ENCODE assay signal across 9 mouse cellular contexts in genomic region chr13:58547570-58547969, GRCm38 (mm10).
A peak's percentile ranks its signal among the peaks of the same experiment; 100 is the strongest.
DNase-seq lines count a peak whose midpoint lies in the region; ATAC-seq and TF ChIP-seq lines count a peak whose summit lies in the region.
"Had no signal": no experiment of that assay in that cellular context is flagged by ENCODE, and none has a peak within 500 bp of the region (broad histone marks: within the 10 kb centered on the region; RNA-seq: fewer than 3 reads in every experiment).

No protein-coding gene starts in this region.

- H3K27ac ChIP-seq in neural tube, embryonic 11.5 days (ENCODE audit: low read depth, low read length): no peak overlapping the region
- no peak overlapping the region for H3K27ac ChIP-seq in forebrain, embryonic 11.5 days (ENCODE audit: low read depth, low read length)
- H3K27ac ChIP-seq in limb, embryonic 14.5 days (replicated peaks; ENCODE audit: low read depth, low read length): peak overlapping the region; percentile 44
- H3K27ac ChIP-seq in stomach, embryonic 16.5 days (ENCODE audit: low read length): peak overlapping the region; percentile 72; the same call in 1 of the 2 replicates
- H3K27ac ChIP-seq in liver, embryonic 12.5 days: no peak overlapping the region
- no peak overlapping the region for H3K27ac ChIP-seq in kidney, embryonic 16.5 days (ENCODE audit: low read length)

- no peaks in the 10 kb centered on the region for H3K36me3 ChIP-seq in neural tube, embryonic 11.5 days (ENCODE audit: control insufficient read depth, insufficient read depth, low read length)
- no peaks in the 10 kb centered on the region for H3K36me3 ChIP-seq in forebrain, embryonic 11.5 days (ENCODE audit: control insufficient read depth, insufficient read depth, low read length)
- no peaks in the 10 kb centered on the region for H3K36me3 ChIP-seq in limb, embryonic 14.5 days (ENCODE audit: control insufficient read depth, insufficient read depth, low read length)
- H3K36me3 ChIP-seq in stomach, embryonic 16.5 days (ENCODE audit: control insufficient read depth, insufficient read depth, low read length): no peaks in the 10 kb centered on the region
- H3K36me3 ChIP-seq in liver, embryonic 12.5 days: no peaks in the 10 kb centered on the region
- H3K36me3 ChIP-seq in kidney, embryonic 16.5 days (ENCODE audit: insufficient read depth, low read length): no peaks in the 10 kb centered on the region

- H3K27me3 ChIP-seq in neural tube, embryonic 11.5 days (ENCODE audit: control insufficient read depth, insufficient read depth, low read length): no peaks in the 10 kb centered on the region
- H3K27me3 ChIP-seq in forebrain, embryonic 11.5 days (ENCODE audit: control insufficient read depth, insufficient read depth, low read length): no peaks in the 10 kb centered on the region
- H3K27me3 ChIP-seq in limb, embryonic 14.5 days (ENCODE audit: control insufficient read depth, insufficient read depth, low read length): no peaks in the 10 kb centered on the region
- H3K27me3 ChIP-seq in stomach, embryonic 16.5 days (ENCODE audit: control insufficient read depth, insufficient read depth, low read length): no peaks in the 10 kb centered on the region; the same call in 1 of the 2 replicates
- H3K27me3 ChIP-seq in liver, embryonic 12.5 days (replicated peaks): peaks cover 22% of the 10 kb centered on the region
- no peaks in the 10 kb centered on the region for H3K27me3 ChIP-seq in kidney, embryonic 16.5 days (ENCODE audit: insufficient read depth, low read length)

- no peak overlapping the region for H3K9ac ChIP-seq in neural tube, embryonic 11.5 days (ENCODE audit: low read length)
- H3K9ac ChIP-seq in forebrain, embryonic 11.5 days (ENCODE audit: low read length): no peak overlapping the region
- no peak overlapping the region for H3K9ac ChIP-seq in limb, embryonic 14.5 days (ENCODE audit: low read depth, low read length, severe bottlenecking)
- H3K9ac ChIP-seq in stomach, embryonic 16.5 days (ENCODE audit: low read length): no peak overlapping the region
- H3K9ac ChIP-seq in liver, embryonic 12.5 days: no peak overlapping the region
- no peak overlapping the region for H3K9ac ChIP-seq in kidney, embryonic 16.5 days (replicated peaks; ENCODE audit: low read length)

- no peaks in the 10 kb centered on the region for H3K9me3 ChIP-seq in neural tube, embryonic 11.5 days (ENCODE audit: control insufficient read depth, low read length)
- H3K9me3 ChIP-seq in forebrain, embryonic 11.5 days (ENCODE audit: control insufficient read depth, low read length): no peaks in the 10 kb centered on the region
- no peaks in the 10 kb centered on the region for H3K9me3 ChIP-seq in limb, embryonic 14.5 days (ENCODE audit: control insufficient read depth, low read length)
- H3K9me3 ChIP-seq in stomach, embryonic 16.5 days (replicated peaks; ENCODE audit: control insufficient read depth, low read length): no peaks in the 10 kb centered on the region
- H3K9me3 ChIP-seq in liver, embryonic 12.5 days (replicated peaks): no peaks in the 10 kb centered on the region
- H3K9me3 ChIP-seq in kidney, embryonic 16.5 days (ENCODE audit: low read length): no peaks in the 10 kb centered on the region

- WGBS in neural tube, embryonic 11.5 days: 36% methylated on average over 7 of the region's 7 CpGs
- 25% methylated on average over 7 of the region's 7 CpGs for WGBS in forebrain, embryonic 11.5 days
- 44% methylated on average over 7 of the region's 7 CpGs for WGBS in limb, embryonic 14.5 days
- 28% methylated on average over 7 of the region's 7 CpGs for WGBS in stomach, embryonic 16.5 days
- 56% methylated on average over 7 of the region's 7 CpGs for WGBS in liver, embryonic 12.5 days (ENCODE audit: insufficient replicate concordance)
- 47% methylated on average over 7 of the region's 7 CpGs for WGBS in kidney, embryonic 16.5 days

- ATAC-seq in neural tube, embryonic 11.5 days (ENCODE audit: insufficient read depth, low FRiP score, low TSS enrichment): no peak; the same call in 1 of the 2 replicates
- peak; percentile 74 for ATAC-seq in forebrain, embryonic 11.5 days (replicated peaks; ENCODE audit: low FRiP score)
- peak; percentile 70 for ATAC-seq in limb, embryonic 14.5 days (ENCODE audit: low FRiP score, low read depth)
- no peak for ATAC-seq in stomach, embryonic 16.5 days (ENCODE audit: insufficient read depth, low FRiP score)
- no peak for ATAC-seq in liver, embryonic 12.5 days
- no peak for ATAC-seq in kidney, embryonic 16.5 days (ENCODE audit: low FRiP score, low TSS enrichment)

- no peak for TF ChIP-seq POLR2A in limb, embryonic 14.5 days (IDR thresholded peaks at IDR 0.05; ENCODE audit: borderline replicate concordance, extremely low read depth, insufficient read depth, insufficient read length)

- no peak overlapping the region for H3K4me2 ChIP-seq in neural tube, embryonic 11.5 days (ENCODE audit: low read depth)
- no peak overlapping the region for H3K4me2 ChIP-seq in forebrain, embryonic 11.5 days (ENCODE audit: low read depth, low read length, severe bottlenecking)
- H3K4me2 ChIP-seq in limb, embryonic 14.5 days (replicated peaks; ENCODE audit: low read depth, low read length, severe bottlenecking): no peak overlapping the region
- no peak overlapping the region for H3K4me2 ChIP-seq in stomach, embryonic 16.5 days (ENCODE audit: low read depth, low read length)
- no peak overlapping the region for H3K4me2 ChIP-seq in liver, embryonic 12.5 days
- H3K4me2 ChIP-seq in kidney, embryonic 16.5 days (replicated peaks; ENCODE audit: low read depth, low read length): no peak overlapping the region

- peaks cover 7% of the 10 kb centered on the region; the same call in 1 of the 2 replicates for H3K4me1 ChIP-seq in neural tube, embryonic 11.5 days (ENCODE audit: control insufficient read depth, insufficient read depth, low read length)
- no peaks in the 10 kb centered on the region for H3K4me1 ChIP-seq in forebrain, embryonic 11.5 days (replicated peaks; ENCODE audit: control insufficient read depth, insufficient read depth, low read length)
- H3K4me1 ChIP-seq in limb, embryonic 14.5 days (ENCODE audit: control insufficient read depth, insufficient read depth, low read length): 0 out of 2 replicates have a peak, but pooled peaks cover 2% of the 10 kb centered on the region
- peaks cover 12% of the 10 kb centered on the region; the same call in 1 of the 2 replicates for H3K4me1 ChIP-seq in stomach, embryonic 16.5 days (ENCODE audit: control insufficient read depth, insufficient read depth, low read length)
- H3K4me1 ChIP-seq in liver, embryonic 12.5 days: peaks cover 13% of the 10 kb centered on the region
- H3K4me1 ChIP-seq in kidney, embryonic 16.5 days (ENCODE audit: insufficient read depth, low read length): no peaks in the 10 kb centered on the region

- peak; percentile 37 for DNase-seq in neural tube, embryonic 11.5 days (ENCODE audit: low spot score)
- DNase-seq in neural tube, embryonic 10.5 days (ENCODE audit: extremely low spot score, low spot score): no peak
- DNase-seq in forebrain, embryonic 11.5 days (ENCODE audit: low spot score): no peak
- peak; percentile 69 for DNase-seq in limb, embryonic 14.5 days (ENCODE audit: low spot score)
- no peak for DNase-seq in ovary, postnatal 14 days (ENCODE audit: low spot score)
- DNase-seq: cerebellum, adult 2 months had no signal

- no peak overlapping the region for H3K4me3 ChIP-seq in neural tube, embryonic 11.5 days (ENCODE audit: low read depth, low read length)
- no peak overlapping the region for H3K4me3 ChIP-seq in forebrain, embryonic 11.5 days (ENCODE audit: low read depth, low read length)
- H3K4me3 ChIP-seq in limb, embryonic 14.5 days (replicated peaks; ENCODE audit: low read length): no peak overlapping the region
- H3K4me3 ChIP-seq in stomach, embryonic 16.5 days (replicated peaks; ENCODE audit: low read length): no peak overlapping the region
- no peak overlapping the region for H3K4me3 ChIP-seq in liver, embryonic 12.5 days
- H3K4me3 ChIP-seq in kidney, embryonic 16.5 days (ENCODE audit: low read length): no peak overlapping the region

Comparison
In these comparisons a context has a peak if more than half of its experiments do, and no peak if none do; other contexts are left out.
1. DNase-seq: peak in neural tube, embryonic 11.5 days (single experiment) and limb, embryonic 14.5 days (single experiment); none in neural tube, embryonic 10.5 days (single experiment), forebrain, embryonic 11.5 days (single experiment) and ovary, postnatal 14 days (single experiment).
2. ATAC-seq: peak in forebrain, embryonic 11.5 days (single experiment) and limb, embryonic 14.5 days (single experiment); none in neural tube, embryonic 11.5 days (single experiment), stomach, embryonic 16.5 days (single experiment), liver, embryonic 12.5 days (single experiment) and kidney, embryonic 16.5 days (single experiment).
3. H3K27ac ChIP-seq: peak in limb, embryonic 14.5 days (single experiment) and stomach, embryonic 16.5 days (single experiment); none in neural tube, embryonic 11.5 days (single experiment), forebrain, embryonic 11.5 days (single experiment), liver, embryonic 12.5 days (single experiment) and kidney, embryonic 16.5 days (single experiment).